Mouse (Mus musculus): Measurements from ENCODE around the gene Uaca.

Gene Uaca

DNA sequence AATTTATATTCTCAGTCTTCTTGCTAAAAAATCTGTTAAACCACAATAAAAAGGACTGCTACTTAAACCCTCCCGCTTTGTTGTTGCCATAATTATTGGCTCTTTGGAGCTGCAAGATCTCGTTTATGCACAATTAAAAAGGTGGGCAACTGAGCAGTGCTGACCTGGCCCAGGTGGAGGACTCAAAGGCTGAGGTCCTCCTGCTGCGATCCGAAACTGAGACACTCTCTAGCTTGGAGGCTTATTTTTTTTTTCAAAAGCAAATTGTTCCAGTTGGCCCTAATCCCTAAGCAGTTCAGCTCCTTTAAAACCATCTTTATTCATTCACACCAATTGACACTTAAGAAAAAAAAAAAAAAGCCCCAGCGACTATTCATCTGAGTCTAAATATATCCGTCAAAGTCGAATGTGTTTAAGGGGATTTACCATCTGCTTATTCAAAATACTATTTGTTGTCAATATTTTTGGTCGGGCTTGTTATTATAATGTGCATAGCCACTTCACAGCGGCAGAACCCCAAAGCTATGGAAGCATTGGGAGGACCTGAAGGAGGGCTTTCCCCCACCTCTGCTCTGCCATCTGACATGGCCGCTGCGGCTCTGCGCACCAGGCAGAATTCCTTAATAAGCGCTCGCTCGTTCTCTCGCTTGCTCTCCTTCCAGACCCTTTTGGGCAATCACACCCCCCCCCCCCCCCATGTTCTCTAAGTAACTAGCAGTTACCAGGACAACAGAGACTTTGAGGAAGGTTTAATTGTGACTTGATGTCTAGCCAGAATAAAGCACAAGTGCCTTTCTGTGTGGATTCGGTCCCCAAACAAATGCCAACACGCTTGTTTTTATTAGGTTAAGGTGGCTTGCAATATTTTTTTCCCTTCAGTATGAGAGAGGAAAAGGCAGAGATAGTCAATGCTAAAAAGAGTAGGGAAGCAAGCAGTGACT, 92.4 kb downstream of the Uaca start:
- DNase-seq (ENCODE audit: low spot score in 2 of 2) = no peak

DNA sequence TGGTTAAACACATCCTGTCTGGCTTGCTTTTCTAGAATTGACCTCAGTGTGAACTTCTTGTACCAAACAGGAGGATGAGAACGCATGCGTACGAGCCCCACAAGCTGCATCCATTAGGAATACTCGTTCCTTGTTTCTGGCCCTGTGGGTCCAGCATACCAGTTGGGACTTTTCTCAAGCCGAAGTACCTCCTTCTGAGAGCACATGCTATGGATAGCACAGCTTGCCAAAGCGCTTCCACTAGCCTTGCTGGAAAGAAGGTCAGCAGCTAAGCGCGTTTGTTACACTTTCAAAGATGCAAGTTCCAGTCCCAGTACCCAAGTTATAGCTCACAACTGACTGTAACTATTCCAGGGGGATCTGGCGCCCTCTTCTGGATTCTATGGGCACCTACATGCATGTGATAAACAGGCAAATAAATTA, 93.1 kb downstream of the Uaca start:
- no peak for DNase-seq (ENCODE audit: low spot score in 2 of 2)

DNA sequence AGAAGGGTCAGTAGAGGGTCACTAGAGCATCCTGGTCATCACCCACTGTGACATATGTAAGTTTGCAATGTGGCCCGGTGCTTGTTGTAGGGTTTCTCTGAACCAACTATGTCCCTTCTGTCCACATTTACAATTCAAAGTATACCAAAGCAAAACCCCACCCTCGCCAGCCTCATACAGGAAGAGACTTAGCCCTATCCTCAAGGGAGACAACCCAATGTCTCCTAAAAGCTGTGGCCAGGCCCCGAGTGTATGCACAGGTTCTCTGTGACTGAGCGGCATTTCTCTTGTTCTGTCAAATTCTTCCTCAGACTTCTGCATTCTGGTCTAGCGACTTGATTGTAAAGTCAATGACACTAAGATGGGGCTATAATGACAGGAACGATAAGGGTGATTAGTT, 99.2 kb downstream of the Uaca start:
- no peak for DNase-seq (ENCODE audit: low spot score in 2 of 2)

DNA sequence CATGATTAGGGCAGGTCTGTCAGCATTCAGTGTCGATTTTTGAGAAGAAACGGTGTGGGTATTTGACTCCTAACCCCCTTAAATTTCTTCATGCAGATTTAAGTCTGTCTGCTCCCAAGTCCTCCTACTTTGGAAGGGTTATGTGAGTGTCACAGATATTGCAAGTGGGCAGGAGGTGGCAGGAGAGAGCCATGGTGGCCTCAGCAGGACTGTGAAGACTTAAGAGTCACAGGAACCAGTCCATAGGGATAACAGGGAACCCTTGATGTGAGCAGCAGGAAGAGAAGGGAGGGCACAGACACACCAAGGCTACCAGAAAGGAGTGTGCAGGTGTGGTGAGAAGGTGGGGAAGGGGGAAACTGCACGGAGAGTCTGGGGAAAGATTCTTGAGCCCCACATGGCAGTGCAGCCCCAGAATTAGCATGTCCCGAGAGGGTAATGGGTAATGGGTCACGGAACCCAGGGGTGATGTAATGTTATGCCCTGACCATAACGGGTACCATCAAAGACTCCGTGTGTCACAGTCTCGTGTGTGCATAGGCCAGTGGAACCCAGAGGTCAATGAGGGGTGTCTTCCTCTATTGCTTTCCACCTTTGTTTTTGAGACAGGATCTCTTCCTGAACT, 101.3 kb downstream of the Uaca start:
- peak; percentile 60 to 71 for DNase-seq (ENCODE audit: low spot score in 2 of 2)

DNA sequence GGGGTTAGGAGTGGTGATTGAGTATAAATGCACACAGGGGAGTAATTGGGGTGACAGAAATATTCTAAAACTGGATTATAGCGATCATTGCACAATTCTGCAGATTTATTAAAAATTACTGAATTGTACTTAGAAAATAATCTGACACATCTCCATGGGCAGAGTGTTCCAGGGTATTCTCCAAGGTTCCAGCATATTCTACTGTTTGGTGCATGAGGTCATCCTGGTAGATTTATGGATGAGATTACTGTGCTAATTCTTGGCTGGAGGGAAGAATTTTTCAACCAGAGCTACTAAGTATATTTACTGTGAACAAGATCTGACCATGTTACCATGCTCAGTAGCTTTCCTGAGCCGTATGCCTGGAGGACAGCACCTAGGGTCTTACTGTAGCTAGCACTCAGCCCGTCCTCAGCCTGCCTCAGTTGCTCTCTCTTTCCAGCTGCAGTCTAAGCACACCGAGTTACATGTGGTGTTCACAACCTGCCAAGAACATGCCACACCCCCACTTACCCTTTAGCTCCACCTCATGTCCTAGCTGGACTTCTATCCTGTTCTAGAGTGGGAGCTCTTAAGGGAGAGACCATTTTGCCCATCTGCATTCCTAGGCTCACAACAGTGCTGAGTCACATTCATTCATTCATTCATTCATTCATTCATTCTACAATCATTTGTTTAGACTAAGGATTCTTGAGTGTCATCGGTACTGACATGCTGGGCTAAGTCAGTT, 104.1 kb downstream of the Uaca start:
- no peak for DNase-seq (ENCODE audit: low spot score in 2 of 2)

DNA sequence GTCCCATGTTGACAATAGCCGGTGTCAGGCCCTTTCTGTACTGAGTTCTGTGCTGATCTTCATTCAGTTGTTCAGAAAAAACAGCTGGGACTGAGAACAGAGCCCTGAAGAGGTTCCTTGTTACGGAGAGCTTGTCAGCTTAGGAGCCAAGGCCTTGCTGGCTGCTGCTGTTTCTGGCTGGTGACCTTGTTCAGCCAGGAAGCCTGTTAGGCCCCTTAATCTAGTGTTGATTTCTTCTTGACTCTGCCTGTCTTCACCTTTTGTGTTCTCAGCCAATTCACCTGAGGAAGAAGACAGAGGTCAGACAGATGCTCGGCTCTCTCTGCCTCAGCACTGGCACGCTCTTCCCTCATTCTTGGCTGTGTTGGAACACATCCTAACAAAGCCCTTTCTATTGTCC, 104.9 kb downstream of the Uaca start:
- no peak for DNase-seq (ENCODE audit: low spot score in 2 of 2)

DNA sequence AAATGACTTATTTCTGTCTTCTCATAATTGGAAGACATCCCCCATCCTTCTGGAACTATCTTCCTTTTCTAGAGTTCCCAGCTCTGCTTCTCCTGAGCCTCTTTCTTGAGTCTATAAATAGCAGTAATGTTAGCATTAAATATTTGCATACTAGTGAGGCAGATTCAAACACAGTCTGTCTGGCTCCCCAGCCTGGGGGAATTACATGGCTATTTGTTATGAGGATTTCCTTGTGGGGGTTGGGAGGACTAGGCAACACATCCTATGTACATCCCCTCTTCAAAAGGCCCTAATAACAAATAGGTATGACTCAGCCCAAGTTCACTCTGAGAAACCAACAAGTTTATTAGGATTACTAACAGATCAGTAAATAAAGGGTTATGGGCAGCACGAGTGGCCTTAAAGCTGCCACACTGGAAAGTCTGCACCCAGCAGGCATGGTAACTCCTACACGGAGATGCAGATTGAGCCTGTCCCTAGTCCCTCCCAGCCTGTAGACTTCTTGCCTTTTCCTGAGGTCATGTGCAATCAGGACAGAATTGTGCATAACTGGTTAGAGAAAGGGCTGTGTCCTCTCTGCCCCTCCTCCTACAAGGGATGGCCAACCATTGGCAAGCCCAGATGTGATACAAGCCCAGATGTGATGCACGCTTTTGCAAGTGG, 105.6 kb downstream of the Uaca start:
- peak; percentile 33 to 51 for DNase-seq (ENCODE audit: low spot score in 2 of 2)

DNA sequence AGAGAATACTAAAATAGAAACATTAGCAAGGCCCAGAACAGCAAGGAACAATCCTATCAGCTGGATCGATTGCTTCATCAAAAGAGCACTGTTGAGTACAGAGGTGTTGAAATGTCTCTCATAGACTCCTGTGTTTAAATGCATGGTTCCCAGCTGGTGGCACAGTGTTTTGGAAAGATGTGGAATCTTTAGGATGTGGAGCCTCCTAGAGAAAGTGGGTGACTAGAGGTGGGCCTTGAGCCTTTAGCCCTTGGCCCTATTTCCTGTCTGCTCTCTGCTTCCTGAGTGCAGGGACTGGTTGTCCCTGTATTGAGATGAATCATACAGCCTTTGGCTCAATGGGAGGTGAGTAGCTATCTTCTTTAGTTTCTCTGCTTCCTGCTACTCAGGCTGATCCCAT, 117.9 kb downstream of the Uaca start:
- DNase-seq (ENCODE audit: low spot score in 2 of 2) = no peak

DNA sequence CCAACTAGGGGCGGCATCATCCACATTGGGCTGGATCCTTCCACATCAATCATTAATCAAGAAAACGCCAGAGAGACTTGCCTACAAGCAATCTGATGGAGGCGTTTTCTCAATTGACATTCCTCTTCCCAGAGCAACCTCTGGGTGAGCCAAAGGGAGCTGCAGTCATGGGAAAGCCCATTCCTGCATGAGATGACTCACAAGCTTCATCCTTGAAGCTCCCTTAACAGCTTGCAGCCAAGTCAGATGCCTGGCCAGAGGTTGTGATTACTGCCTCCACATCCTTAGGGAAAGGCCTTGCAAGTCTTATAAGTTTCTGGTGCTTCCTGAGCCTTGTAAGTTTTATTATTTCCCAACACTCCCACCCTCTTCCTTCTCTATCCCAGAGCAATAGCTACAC, 119.3 kb downstream of the Uaca start:
- no peak for DNase-seq (ENCODE audit: low spot score in 2 of 2)

DNA sequence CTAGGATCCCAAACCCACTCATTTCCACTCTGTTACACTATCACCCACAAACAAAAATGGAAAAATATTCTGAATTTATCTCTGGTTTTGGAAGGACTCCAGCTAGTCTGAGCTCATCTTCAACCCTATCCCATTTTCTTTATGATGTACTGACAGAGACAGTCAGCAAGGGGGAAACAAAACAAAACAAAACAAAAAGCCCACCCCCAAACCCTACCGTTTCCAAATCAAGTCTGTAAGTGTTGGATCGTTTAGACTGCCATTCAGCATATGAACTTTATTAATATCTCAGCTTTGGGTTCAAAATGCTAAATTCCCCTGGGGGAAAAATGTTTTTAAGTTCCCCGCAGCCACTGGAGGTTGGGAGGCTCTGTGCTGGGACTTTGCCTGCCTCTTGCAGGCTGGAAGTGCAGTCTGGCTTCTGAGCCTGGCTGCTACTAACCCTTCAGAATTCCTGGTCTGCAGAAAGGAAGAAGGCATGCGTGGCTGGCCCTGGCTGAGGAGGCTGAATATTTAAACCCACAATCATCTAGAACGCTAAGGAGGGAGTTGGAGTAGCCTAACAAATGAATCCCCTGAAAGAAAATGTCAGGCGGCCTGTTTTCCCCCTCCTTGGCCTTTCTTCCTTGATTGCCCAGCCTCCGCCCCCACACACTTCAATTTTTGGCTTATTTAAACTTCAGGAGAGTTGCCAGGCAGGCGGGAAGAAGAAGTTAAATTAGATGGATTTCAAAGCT, 125.8 kb downstream of the Uaca start:
- DNase-seq (ENCODE audit: low spot score in 2 of 2) = no peak

DNA sequence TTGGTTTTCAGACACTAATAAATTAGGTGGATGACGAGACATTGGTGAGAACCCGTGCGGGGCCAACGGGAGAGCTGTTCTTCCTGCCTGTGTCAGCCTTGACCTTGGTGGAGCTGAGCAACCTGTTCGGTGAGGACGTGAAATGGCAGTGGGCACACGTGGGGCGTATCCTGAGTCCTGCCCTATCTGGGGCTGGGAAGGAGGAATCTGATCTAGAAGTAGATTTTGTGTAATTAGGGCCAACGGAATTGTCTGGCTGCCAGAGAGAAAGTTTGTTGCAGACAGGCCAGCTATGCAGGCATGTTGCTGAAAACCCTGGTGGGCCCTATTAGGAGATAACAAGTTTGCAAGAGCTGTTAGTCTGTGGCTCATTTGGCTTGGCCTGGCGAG, 126.3 kb downstream of the Uaca start:
- peak; percentile 52 to 59 for DNase-seq (ENCODE audit: low spot score in 2 of 2)

DNA sequence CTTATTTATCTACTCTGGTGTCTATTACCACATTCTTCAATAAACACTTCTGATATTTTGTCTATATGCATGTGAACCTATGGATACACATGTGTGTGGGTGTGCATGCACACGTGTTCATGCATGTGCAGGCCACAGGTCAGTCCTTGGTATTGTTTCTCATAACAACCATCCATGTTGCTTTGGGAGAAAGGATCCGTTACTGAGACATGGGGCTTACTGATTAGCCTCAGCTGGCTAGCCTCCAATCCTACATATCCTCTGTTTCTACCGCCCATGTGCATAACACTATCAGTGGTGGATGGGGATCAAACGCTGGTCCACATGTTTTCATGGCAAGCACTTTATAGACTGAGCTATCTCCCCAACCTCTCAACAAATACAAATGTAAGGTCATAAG, 126.9 kb downstream of the Uaca start:
- DNase-seq (ENCODE audit: low spot score in 2 of 2) = no peak

DNA sequence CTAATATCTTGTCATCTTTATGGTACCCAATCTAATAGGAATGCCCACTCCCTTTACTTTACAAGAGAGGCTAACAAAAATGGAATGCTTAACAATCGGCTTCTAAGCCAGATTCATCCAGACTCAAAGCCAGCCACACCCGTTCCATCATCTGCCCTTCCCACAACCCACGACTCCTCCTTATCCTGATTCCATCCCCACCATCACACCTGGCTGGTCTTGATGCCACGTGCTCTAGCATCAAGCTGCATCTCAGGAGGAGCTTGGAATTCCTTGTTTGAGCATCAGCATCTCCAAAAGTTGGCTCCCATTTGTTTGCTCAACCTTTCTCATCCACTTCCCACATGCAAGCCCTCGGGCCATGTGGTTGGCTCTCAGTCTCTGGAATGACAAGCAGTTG, 127.5 kb downstream of the Uaca start:
- no peak for DNase-seq (ENCODE audit: low spot score in 2 of 2)

DNA sequence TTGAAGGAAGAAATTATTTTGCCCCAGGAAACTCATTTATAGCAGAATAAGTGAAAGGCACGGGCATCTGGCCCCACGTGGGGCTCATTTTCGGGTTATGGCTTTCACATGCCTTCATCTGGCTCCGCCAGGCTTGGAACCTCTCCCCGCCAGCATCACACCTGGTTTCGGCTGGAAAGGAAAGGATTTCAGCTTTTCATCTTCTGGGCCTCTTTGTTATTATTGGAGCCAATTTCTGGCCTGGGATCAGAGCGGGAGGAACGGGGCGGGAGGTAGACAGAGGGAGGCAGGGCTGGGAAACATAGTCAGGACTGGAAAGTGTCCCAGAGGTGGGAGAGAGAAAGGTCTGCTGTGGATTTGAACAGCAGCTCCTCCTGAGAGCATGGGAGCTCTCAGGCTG, 132.0 kb downstream of the Uaca start:
- no peak for DNase-seq (ENCODE audit: low spot score in 2 of 2)

DNA sequence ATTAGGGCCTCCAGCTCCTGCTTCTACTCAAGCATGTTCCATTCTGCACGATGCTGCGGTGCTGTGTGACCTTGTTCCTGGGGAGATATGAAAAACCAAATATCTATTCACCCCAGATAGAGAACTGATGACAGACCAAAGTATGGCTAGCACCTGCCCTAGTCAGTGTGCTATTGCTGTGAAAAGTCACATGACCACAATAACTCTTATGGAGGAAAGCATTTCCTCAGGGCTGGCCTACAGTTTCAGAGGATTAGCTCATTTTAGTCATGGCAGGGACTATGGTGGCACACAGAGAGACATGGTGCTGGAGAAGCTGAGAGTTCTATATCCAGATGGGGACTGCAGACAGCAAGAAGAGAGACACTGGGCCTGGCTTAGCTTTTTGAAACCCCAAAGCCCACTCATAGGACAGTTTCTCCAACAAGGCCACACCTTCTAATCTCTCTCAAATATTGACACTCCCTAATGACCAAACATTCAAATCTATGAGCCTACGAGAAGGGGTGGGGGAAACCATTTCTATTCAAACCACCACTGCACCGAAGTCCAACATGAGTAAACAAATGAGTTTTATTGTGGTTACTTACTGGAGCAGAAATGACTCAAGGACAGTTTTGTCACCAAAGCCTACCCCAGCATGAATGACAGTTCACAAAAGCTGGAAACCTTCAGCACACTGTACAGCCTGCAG, 135.1 kb downstream of the Uaca start:
- no peak for DNase-seq (ENCODE audit: low spot score in 2 of 2)

Data from urinary bladder, postnatal 36 days (tissue).